Mouse (Mus musculus): ENCODE measurements at regions not wholly inside any gene's neighbourhood (a gene's known extent, or its start where the extent isn't known, plus 50 kb on each side); places are given as distances from the start of the nearest gene placed in this dataset.
A peak's percentile ranks its signal among the peaks of the same experiment; 100 is the strongest.

DNA sequence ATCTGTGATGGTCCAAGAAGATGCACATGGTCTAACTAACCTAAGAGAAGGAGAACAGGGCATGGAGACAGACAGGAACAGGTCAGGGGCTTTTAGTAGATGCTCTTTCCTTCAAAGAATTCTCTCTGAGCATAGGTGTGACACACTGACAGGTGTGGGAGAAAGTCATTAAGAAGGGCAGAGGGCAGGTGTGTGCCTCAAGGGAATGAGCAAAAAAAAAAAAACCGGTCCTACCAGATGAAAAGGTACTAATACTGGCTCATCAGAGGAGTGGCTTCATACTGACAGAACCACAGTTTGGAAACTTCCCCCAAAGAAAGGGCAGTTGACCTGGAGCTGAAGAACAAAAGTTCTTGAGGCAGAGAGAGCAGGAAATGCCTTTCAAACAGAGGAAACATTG, 105.3 kb upstream of the Stx16 start:
- Histone ChIP-seq H3K4me3 (ENCODE audit: low read depth, low read length) (no peak overlapping the region), H3K9ac (ENCODE audit: low read length) (no peak overlapping the region), H3K36me3 (ENCODE audit: control insufficient read depth, insufficient read depth, low read length) (no peaks in the 10 kb centered on the region), H3K9me3 (ENCODE audit: control insufficient read depth, low read length) (peaks cover 12% of the 10 kb centered on the region; the same call in 1 of the 2 replicates), H3K27me3 (ENCODE audit: control insufficient read depth, insufficient read depth, low read length) (no peaks in the 10 kb centered on the region), H3K27ac (ENCODE audit: low read depth, low read length) (no peak overlapping the region), H3K4me1 (ENCODE audit: control insufficient read depth, insufficient read depth, low read length) (no peaks in the 10 kb centered on the region), H3K4me2 (ENCODE audit: low read depth) (no peak overlapping the region)
- ATAC-seq (ENCODE audit: insufficient read depth, low FRiP score, low TSS enrichment): no peak
- no peak for DNase-seq (ENCODE audit: low spot score)
- WGBS: 82% methylated on average over 1 of the region's 1 CpGs

DNA sequence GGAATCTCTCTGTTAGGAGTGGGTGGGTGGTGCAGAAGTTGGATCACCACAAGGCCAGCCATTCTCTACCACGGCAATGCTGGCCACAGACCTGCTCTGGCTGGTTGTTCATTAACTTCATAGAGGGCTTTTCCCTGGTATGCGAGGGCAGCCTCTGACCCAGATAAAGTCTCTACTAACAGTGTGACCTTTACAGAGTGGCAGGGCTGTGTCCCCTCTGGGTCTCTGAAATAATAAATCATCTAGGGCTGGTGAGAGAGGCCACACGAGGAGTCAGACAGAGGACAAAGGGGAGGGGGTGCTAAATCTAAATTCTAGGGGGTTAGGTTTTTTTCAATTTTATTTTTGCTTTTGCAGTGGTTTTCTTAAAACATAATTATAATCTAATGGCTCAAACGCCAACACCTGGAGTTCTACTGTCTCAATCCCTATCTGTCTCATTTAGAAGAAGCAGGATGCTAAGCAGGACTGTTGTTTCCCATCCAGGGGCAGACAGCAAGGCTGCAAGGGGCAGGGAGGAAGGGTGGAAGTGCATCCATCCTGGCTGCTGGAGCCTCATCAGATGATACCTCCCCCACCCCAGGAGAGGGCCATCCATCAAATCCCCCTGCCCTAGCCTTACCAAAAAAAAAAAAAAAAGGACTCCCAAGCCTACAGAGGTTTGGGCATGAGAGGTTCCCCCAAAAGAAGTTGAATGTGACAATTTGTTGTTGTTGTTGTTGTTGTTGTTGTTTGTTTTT, 99.6 kb upstream of the Stx16 start:
- H3K4me3 ChIP-seq (ENCODE audit: low read depth, low read length): no peak overlapping the region
- H3K9me3 ChIP-seq (ENCODE audit: control insufficient read depth, low read length): peaks cover 8% of the 10 kb centered on the region; the same call in 1 of the 2 replicates
- no peak overlapping the region for H3K9ac ChIP-seq (ENCODE audit: low read length)
- no peaks in the 10 kb centered on the region for H3K36me3 ChIP-seq (ENCODE audit: control insufficient read depth, insufficient read depth, low read length)
- no peaks in the 10 kb centered on the region; the same call in 1 of the 2 replicates for H3K4me1 ChIP-seq (ENCODE audit: control insufficient read depth, insufficient read depth, low read length)
- no peak overlapping the region for H3K27ac ChIP-seq (ENCODE audit: low read depth, low read length)
- ATAC-seq (ENCODE audit: insufficient read depth, low FRiP score, low TSS enrichment) (0 out of 2 replicates have a peak, but pooled peaks have one; percentile 35), DNase-seq (ENCODE audit: low spot score) (no peak)
- H3K27me3 ChIP-seq (ENCODE audit: control insufficient read depth, insufficient read depth, low read length): no peaks in the 10 kb centered on the region
- WGBS: 11% methylated on average over 4 of the region's 4 CpGs
- H3K4me2 ChIP-seq (ENCODE audit: low read depth): no peak overlapping the region

GRCm38 (mm10) chr2:173977236-173978053, 98.7 kb upstream of the Stx16 start:
- no peak overlapping the region for H3K27ac ChIP-seq (ENCODE audit: low read depth, low read length)

DNA sequence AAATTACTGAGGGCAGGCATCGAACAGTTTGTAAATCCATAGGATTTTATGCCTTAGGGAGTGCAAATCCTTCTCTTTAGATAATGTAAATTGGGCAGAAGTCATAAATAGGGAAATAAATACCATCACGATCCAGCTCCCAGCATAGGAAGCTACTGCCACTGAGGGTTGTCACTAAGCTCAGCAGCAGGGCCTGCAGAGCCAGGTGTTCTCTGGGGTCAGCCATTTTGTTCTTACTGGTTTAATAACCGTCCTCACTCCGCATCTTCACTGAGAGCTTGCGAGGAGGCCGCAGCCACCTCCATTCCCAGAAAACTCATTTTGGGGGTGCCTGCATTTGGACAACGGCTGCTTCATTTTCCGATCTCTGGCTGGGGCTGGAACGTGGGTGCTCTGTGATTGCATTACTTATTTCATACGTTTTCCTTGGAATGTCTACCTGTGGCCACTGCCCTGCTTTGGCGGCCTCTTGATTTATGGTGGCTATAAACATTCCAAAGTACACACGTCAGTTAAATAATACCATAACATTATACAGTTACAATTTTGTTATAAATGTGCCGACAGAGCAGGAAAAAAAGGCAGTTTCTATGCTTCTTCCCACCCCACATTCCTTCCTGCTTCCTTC, 97.9 kb upstream of the Stx16 start:
- H3K27me3 ChIP-seq (ENCODE audit: control insufficient read depth, insufficient read depth, low read length): no peaks in the 10 kb centered on the region
- H3K4me2 ChIP-seq (ENCODE audit: low read depth): no peak overlapping the region
- H3K4me1 ChIP-seq (ENCODE audit: control insufficient read depth, insufficient read depth, low read length): no peaks in the 10 kb centered on the region; the same call in 1 of the 2 replicates
- H3K9me3 ChIP-seq (ENCODE audit: control insufficient read depth, low read length): peaks cover 8% of the 10 kb centered on the region; the same call in 1 of the 2 replicates
- ATAC-seq (ENCODE audit: insufficient read depth, low FRiP score, low TSS enrichment): no peak
- H3K4me3 ChIP-seq (ENCODE audit: low read depth, low read length): no peak overlapping the region
- H3K36me3 ChIP-seq (ENCODE audit: control insufficient read depth, insufficient read depth, low read length): no peaks in the 10 kb centered on the region
- H3K27ac ChIP-seq (ENCODE audit: low read depth, low read length): no peak overlapping the region
- H3K9ac ChIP-seq (ENCODE audit: low read length): no peak overlapping the region
- 67% methylated on average over 13 of the region's 13 CpGs for WGBS
- DNase-seq (ENCODE audit: low spot score): no peak

More at GRCm38 (mm10) chr2:173977236-173978053, 98.7 kb upstream of the Stx16 start:
- Histone ChIP-seq H3K4me3 (ENCODE audit: low read depth, low read length) (no peak overlapping the region), H3K4me1 (ENCODE audit: control insufficient read depth, insufficient read depth, low read length) (no peaks in the 10 kb centered on the region; the same call in 1 of the 2 replicates), H3K27me3 (ENCODE audit: control insufficient read depth, insufficient read depth, low read length) (no peaks in the 10 kb centered on the region), H3K9me3 (ENCODE audit: control insufficient read depth, low read length) (peaks cover 8% of the 10 kb centered on the region; the same call in 1 of the 2 replicates), H3K36me3 (ENCODE audit: control insufficient read depth, insufficient read depth, low read length) (no peaks in the 10 kb centered on the region), H3K9ac (ENCODE audit: low read length) (no peak overlapping the region), H3K4me2 (ENCODE audit: low read depth) (no peak overlapping the region)
- WGBS: 17% methylated on average over 12 of the region's 12 CpGs
- ATAC-seq (ENCODE audit: insufficient read depth, low FRiP score, low TSS enrichment) (no peak), DNase-seq (ENCODE audit: low spot score) (no peak)

- ATAC-seq (ENCODE audit: insufficient read depth, low FRiP score, low TSS enrichment) (no peak), DNase-seq (ENCODE audit: low spot score) (no peak)
- H3K9me3 ChIP-seq (ENCODE audit: control insufficient read depth, low read length): no peaks in the 10 kb centered on the region
- H3K27me3 ChIP-seq (ENCODE audit: control insufficient read depth, insufficient read depth, low read length): no peaks in the 10 kb centered on the region
- WGBS: 87% methylated on average over 9 of the region's 9 CpGs
- no peak overlapping the region for H3K4me2 ChIP-seq (ENCODE audit: low read depth)
- no peak overlapping the region for H3K9ac ChIP-seq (ENCODE audit: low read length)
- no peaks in the 10 kb centered on the region; the same call in 1 of the 2 replicates for H3K4me1 ChIP-seq (ENCODE audit: control insufficient read depth, insufficient read depth, low read length)
- no peak overlapping the region for H3K4me3 ChIP-seq (ENCODE audit: low read depth, low read length)
- H3K27ac ChIP-seq (ENCODE audit: low read depth, low read length): no peak overlapping the region
- H3K36me3 ChIP-seq (ENCODE audit: control insufficient read depth, insufficient read depth, low read length): no peaks in the 10 kb centered on the region
Observed at GRCm38 (mm10) chr2:173981036-173981435, 95.1 kb upstream of the Stx16 start.

- no peak for DNase-seq (ENCODE audit: low spot score)
Observed at GRCm38 (mm10) chr2:173987516-173987915, 88.6 kb upstream of the Stx16 start.

DNA sequence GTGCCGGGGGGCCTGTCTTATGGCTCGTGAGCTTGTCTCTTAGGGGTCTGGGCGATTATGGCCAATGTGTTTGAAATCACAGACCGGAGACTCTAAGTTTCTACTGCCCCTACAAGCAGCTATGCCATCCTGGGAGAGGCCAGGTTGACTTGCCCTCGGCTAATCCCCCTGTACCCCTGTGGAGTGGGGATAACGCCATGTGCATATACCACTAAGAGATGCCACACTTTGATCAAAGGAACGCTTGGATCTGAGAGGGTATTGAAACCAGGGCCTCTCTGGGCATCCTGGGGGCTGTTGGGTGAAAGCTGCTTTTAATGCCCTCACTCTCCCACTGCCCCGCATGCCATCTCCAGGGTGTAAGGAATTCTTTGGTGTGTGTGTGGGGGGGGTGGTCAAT, 88.2 kb upstream of the Stx16 start:
- DNase-seq (ENCODE audit: low spot score) (no peak), ATAC-seq (ENCODE audit: insufficient read depth, low FRiP score, low TSS enrichment) (no peak)
- H3K27me3 ChIP-seq (ENCODE audit: control insufficient read depth, insufficient read depth, low read length): no peaks in the 10 kb centered on the region
- H3K4me2 ChIP-seq (ENCODE audit: low read depth): no peak overlapping the region
- H3K4me1 ChIP-seq (ENCODE audit: control insufficient read depth, insufficient read depth, low read length): peaks cover 8% of the 10 kb centered on the region
- no peaks in the 10 kb centered on the region for H3K36me3 ChIP-seq (ENCODE audit: control insufficient read depth, insufficient read depth, low read length)
- H3K4me3 ChIP-seq (ENCODE audit: low read depth, low read length): no peak overlapping the region
- no peak overlapping the region for H3K27ac ChIP-seq (ENCODE audit: low read depth, low read length)
- H3K9me3 ChIP-seq (ENCODE audit: control insufficient read depth, low read length): no peaks in the 10 kb centered on the region
- WGBS: 90% methylated on average over 8 of the region's 8 CpGs
- no peak overlapping the region for H3K9ac ChIP-seq (ENCODE audit: low read length)

More at GRCm38 (mm10) chr2:173987516-173987915, 88.6 kb upstream of the Stx16 start:
- H3K36me3 ChIP-seq (ENCODE audit: control insufficient read depth, insufficient read depth, low read length): no peaks in the 10 kb centered on the region
- H3K9ac ChIP-seq (ENCODE audit: low read length): no peak overlapping the region
- H3K4me2 ChIP-seq (ENCODE audit: low read depth): no peak overlapping the region
- H3K4me1 ChIP-seq (ENCODE audit: control insufficient read depth, insufficient read depth, low read length): peaks cover 8% of the 10 kb centered on the region
- no peak overlapping the region for H3K27ac ChIP-seq (ENCODE audit: low read depth, low read length)
- no peak for ATAC-seq (ENCODE audit: insufficient read depth, low FRiP score, low TSS enrichment)
- H3K4me3 ChIP-seq (ENCODE audit: low read depth, low read length): no peak overlapping the region
- H3K27me3 ChIP-seq (ENCODE audit: control insufficient read depth, insufficient read depth, low read length): no peaks in the 10 kb centered on the region
- H3K9me3 ChIP-seq (ENCODE audit: control insufficient read depth, low read length): no peaks in the 10 kb centered on the region
- WGBS: 88% methylated on average over 7 of the region's 7 CpGs

GRCm38 (mm10) chr2:173988641-173989336, 87.3 kb upstream of the Stx16 start:
- no peak for DNase-seq (ENCODE audit: low spot score)
- no peak overlapping the region for H3K27ac ChIP-seq (ENCODE audit: low read depth, low read length)
- no peak for ATAC-seq (ENCODE audit: insufficient read depth, low FRiP score, low TSS enrichment)

More at GRCm38 (mm10) chr2:173988641-173989336, 87.3 kb upstream of the Stx16 start:
- Histone ChIP-seq H3K4me2 (ENCODE audit: low read depth) (no peak overlapping the region), H3K4me3 (ENCODE audit: low read depth, low read length) (no peak overlapping the region), H3K36me3 (ENCODE audit: control insufficient read depth, insufficient read depth, low read length) (no peaks in the 10 kb centered on the region), H3K9ac (ENCODE audit: low read length) (no peak overlapping the region), H3K4me1 (ENCODE audit: control insufficient read depth, insufficient read depth, low read length) (peaks cover 11% of the 10 kb centered on the region), H3K27me3 (ENCODE audit: control insufficient read depth, insufficient read depth, low read length) (no peaks in the 10 kb centered on the region), H3K9me3 (ENCODE audit: control insufficient read depth, low read length) (no peaks in the 10 kb centered on the region)
- 80% methylated on average over 11 of the region's 11 CpGs for WGBS

All from neural tube, embryonic 11.5 days (tissue).